Mouse (Mus musculus): ENCODE measurements around the gene Ubac1.

DNA sequence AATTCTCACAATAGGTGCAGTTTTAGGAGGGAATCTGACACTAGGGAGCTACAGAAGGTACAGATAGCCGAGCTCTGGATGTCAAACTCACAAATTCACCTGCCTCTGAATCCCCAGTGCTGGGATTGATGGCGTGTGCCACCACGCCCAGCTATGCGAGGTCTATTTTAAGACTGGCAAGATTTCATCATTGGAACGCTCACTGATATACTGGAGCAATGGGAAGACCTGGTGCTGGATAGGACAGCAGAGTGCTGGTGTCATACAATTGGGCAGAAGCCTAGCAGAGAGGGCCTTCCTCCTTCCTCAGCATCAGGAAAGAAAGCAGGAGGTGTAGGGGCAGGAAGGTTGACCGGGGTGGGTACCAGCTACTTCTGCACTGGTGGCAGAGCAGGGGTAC lies 33.7 kb downstream of the Ubac1 start:
- TF ChIP-seq CTCF (IDR thresholded peaks at IDR 0.05; ENCODE audit: borderline replicate concordance, insufficient read depth, low read length) (no peak), POLR2A (IDR thresholded peaks at IDR 0.05; ENCODE audit: low read depth, low read length) (no peak)
